Mouse (Mus musculus) right cerebral cortex, postnatal 14 days (tissue): ENCODE measurements around the gene Metap1.
A peak's percentile ranks its signal among the peaks of the same experiment; 100 is the strongest.

Source experiments
- DNase-seq: peaks from one replicate; pipeline ENCODE4 v3.0.0; 2022

Metap1 gene

GRCm38 (mm10) chr3:138448077-138448860 is 41.0 kb downstream of the Metap1 start:
- no peak for DNase-seq

- DNase-seq = no peak
Observed at GRCm38 (mm10) chr3:138443465-138443771, 45.9 kb downstream of the Metap1 start.

- peak; percentile 89 for DNase-seq
Observed at GRCm38 (mm10) chr3:138442612-138443464, 46.5 kb downstream of the Metap1 start, which contains the start of gene Adh5. TSS of gene Adh5 (plus strand) at chr3:138443093.

- no peak for DNase-seq
Observed at GRCm38 (mm10) chr3:138442203-138442602, 47.1 kb downstream of the Metap1 start.

GRCm38 (mm10) chr3:138438716-138439115 is 50.6 kb downstream of the Metap1 start:
- DNase-seq = no peak

GRCm38 (mm10) chr3:138431835-138432234 is 57.5 kb downstream of the Metap1 start:
- no peak for DNase-seq

GRCm38 (mm10) chr3:138430360-138430976 is 58.8 kb downstream of the Metap1 start:
- no peak for DNase-seq

GRCm38 (mm10) chr3:138424247-138424646 is 65.1 kb downstream of the Metap1 start:
- DNase-seq = no peak

GRCm38 (mm10) chr3:138423664-138424063 is 65.7 kb downstream of the Metap1 start:
- no peak for DNase-seq

- no peak for DNase-seq
Observed at GRCm38 (mm10) chr3:138420385-138420784, 68.9 kb downstream of the Metap1 start.

- no peak for DNase-seq
Observed at GRCm38 (mm10) chr3:138419369-138419768, 69.9 kb downstream of the Metap1 start.

GRCm38 (mm10) chr3:138415121-138415690 is 74.1 kb downstream of the Metap1 start, which contains the start of gene Adh4:
TSS of gene Adh4 (plus strand) at chr3:138415466.
- DNase-seq = no peak

GRCm38 (mm10) chr3:138410211-138410610 is 79.1 kb downstream of the Metap1 start:
- DNase-seq = no peak

GRCm38 (mm10) chr3:138409585-138409984 is 79.7 kb downstream of the Metap1 start:
- DNase-seq = no peak
